Mouse (Mus musculus): ENCODE measurements around the gene Fut1.
"Not testable (repeated sequence)": the region's sequence is repeated elsewhere in the genome, so short reads cannot be mapped to it uniquely, and the experiment has no call there.

The Fut1 gene

DNA sequence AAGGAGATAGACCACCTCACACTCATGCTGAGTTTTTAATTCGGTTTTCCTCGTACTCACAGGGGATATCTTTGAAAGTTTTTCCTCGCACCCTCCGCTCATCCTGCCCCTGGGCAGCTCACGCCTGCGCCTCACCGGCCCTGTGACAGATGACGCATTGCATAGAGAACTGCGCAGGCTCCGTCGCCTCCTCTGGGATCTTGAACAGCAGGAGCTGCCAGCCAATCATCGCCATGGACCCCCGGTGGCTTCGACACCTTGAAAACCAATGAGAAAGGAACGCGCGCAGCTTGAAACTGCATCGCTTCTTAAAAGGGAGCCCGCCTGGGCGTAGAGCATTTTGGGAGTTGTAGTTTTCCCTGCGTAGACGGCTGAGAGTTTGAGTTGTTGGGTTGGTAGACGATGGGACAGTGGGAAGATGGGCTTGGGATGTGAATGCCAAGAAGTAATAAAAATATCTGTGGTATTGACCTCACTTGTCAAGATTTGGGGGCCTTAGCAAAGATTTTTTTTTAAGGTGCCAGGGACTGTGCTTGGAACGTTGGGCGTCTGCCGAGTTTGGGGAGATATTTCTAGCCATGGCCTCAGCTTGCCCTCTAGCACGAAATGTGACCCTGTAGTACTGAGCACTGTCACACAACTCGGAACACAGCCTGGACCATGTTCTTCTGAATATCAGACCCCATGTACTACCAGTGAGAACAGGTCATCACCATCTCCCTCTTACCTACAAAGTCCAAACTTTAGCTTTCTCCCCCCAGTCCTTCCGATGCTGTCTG lies 21.7 kb downstream of the Fut1 start:
- in situ Hi-C loops (cut with MboI, MseI) = no loop called here

DNA sequence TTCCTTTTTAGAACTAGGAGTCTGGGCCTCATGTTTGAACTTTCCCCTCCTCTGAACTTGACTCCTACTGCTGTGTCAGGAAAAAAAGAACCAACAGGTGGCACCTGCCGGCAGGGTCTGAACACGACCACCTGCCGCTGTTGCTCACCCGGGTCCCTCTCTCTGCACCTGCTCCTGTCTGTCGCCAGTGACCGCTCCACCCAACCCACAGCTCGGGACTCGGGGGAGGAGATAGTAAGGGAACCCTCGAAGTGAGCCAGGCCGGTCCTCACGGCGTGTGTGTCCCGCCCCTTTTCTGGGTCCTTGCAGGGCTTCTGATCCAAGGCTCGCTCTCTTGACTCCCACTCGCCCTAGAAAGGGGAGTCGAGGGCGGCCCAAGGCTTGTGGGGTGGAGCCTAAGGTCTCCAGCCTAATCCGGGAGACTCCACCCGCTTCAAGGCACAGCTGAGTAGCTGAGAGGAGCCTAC lies 22.5 kb downstream of the Fut1 start, which contains the start of gene Mamstr:
Mamstr (plus strand) TSS at position 417 of the 467 bp plus-strand sequence.
- in situ Hi-C loops (cut with MboI, MseI) = no loop called here

DNA sequence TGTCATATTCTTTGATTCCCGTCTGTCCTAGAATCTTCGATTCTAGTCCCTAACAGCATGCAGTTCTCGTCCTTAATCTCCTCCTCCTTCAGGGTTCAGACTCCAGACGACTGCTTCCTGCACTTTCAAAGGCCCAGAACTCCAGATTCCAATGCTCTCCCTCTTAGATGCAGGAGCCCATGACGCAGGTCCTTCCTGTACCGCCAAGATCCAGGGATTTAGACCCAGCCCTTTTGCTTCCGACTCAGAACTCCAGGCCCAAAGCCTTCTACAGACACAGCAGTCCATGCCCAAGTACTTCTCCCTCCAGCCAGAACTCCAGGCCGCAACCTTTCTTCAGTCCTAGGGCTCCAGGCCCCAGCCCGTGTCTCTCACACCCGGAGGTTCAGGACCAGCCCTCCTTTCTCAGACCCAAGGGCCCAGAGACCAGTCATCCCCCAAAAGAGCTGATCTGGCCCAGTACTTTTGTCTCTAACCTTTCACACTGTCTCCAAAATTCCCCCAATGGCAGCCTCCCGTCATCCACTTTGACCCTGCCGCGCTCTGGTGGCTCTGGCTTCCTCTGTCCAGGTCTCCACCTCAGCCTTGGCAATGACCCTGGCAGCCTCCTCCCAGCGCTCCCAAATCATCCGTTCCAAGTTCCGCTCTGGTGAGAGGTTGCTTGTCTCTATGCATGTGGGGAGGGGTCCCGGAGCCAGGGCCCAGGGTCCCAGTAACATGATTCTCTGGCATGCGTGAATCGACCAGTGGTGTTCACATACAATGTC lies 23.3 kb downstream of the Fut1 start:
- in situ Hi-C loops (cut with MboI, MseI) = no loop called here

DNA sequence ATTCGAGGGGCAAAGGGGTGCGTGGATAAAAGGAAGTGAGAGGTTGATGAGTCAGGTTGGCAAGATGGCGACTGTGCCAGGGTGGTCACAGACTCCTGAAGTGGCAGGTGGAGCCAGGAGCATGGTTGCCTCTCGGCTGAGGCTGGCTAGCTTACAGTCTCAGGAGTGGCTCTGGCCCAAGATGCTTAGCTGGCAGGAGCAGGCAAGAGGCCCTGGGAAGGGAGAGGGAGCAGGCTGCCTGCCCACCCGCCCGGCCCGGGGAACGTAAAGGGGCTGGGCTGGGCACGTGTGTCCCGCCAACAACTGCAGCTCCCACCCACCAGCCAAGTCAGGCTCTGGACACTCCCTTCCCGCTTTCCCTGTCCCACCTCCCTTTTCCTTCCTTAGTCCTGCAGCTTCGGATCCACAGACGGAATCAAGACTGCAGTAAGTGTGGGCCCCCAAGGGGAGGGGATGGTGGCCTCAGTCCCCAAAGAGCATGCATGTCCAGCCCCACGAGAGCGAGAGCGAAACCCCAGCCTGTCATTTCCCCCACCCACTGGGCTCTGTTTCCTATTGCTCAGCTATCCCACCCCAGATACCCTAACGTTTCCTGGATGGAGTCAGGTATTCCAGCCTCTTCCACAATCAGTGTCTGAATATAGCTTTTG lies 24.4 kb downstream of the Fut1 start:
- in situ Hi-C loops (cut with MboI, MseI) = no loop called here

DNA sequence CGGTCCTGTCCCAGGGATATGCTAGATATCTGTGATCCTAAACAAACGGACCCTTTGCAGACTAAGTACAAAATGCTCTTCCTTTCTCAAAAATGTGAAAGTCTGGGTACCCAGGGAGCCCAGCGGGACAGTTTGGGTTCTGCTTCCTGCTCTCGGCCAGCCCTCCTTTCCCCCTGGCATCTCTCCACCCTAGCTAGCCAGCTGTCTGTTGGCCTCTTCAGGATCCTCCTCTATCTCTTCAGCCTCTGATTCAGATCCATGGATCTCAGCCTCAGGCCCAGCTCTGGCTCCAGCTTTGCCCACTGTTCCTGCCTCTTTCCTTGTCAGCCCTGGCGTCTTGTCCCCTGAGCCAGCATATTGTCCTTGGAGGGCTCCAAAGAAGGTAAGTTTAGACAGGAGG lies 25.0 kb downstream of the Fut1 start:
- in situ Hi-C loops (cut with MboI, MseI) = no loop called here

DNA sequence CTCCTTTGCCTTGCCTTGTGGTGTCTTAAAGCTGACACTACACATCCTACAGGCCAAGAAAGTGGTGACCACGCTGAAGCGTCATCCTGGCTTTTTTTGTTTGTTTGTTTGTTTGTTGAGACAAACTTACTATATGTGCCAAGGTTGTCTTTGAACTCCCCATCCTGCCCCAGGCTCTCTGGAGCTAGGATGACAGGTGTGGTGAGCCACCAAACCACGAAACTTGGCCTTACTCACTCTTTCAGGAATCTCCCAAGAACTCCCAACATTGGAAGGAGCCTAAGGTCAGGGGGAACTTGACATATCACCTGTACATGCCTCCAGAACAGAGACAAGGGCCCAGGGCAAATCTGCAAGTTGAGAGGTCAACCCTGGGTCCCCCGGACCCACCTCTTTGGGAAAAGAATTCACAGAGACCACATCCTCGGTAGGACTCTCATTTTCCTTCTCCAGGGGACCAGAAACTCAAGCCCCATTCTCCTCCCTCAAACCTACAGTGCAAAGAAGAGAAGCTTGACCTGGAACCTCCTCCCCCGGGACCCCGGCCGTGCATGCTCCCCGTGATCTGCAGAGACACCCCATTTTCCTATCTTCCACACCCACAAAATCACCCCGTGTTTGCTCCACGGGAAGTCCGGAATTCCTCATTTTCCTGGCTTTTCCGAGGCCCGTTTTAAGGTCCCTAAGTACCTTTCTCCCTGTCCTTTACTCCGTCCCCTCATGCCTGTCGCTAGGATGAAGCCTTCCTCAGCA lies 25.6 kb downstream of the Fut1 start:
- in situ Hi-C loops (cut with MboI, MseI) = no loop called here

DNA sequence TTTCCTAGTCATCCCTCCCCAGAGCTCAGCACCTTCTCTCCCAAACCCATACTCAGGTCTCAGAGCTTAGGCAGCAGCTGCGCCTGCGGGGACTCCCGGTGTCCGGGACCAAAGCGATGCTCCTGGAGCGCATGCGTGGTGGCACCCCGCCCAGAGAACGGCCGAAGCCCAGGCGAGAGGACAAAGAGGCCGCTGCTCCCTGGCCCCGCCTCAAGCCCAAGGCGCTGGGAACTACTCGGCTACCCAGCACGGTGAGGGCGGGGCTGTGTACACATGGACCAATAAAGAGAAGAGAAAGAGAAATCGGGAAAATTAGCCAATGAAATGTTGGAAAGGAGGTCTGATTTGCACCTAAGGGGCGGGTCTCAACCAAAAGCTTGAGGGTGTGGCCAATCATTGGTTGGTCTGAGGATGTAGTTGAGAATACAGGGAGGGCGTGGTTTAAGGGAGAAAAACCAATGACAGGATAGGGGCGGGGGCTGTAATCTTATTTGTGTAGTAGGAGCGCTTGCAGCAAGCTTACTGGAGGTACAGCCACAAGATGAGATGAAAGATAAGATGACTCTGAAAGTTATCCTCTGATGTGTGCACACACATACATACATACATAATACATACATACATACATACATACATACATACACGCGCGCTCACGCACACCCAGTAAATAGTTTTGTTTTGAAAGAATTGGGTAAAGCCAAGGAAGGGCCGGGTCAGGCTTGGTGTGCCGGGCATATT lies 26.5 kb downstream of the Fut1 start:
- in situ Hi-C loops (cut with MboI, MseI) = no loop called here

DNA sequence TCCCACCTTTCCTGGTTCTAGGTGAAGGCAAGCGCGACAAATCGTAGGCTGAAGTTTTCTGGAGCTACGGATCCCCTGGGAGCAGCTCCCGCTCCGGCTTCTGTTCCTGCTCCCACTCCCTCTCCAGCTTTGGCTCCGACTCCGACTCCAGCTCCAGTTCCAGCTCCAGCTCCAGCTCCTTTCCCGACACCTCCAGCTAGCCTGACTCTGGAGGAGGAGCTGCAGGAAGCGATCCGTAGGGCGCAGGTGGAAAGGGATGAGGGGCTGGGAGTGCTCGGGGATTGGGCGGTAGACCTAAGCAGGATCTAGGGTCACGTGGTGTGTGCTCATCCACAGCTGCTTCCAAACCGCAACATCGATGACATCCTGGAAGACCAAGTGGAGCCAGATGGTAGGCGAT lies 27.1 kb downstream of the Fut1 start:
- in situ Hi-C loops (cut with MboI, MseI) = no loop called here

DNA sequence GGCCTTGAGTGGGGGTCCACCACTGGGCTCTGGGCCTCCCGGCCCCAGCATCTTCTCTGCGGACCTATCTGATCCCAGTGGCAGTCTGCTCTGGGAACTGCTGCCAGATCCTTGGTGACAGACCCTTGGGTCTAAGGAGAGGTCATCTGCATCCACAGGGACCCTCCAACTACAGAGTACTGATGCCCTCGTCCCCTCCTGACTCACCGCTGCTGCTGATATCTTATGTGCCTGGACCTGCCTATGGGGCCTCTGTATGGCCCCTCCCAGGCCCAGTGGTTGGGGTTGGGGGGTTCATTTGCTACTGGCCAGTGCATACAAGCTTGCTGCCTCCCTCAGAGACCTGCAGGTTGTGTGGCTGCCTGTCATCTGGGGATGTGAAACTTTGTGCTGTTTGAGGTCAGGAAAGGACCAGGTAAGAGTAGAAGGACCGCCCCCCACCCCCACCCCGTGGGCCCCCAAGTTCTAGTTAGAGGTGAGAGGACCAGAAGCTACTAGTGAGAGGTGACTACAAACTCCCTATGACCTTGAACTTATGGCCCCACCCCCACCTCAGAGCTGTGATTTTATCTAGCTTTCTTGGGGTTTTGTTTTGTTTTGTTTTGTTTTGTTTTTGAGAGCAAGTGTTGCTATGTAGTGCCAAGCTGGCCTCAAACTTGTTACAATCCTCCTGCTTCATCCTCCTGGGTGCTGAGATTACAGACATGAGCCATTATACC lies 27.9 kb downstream of the Fut1 start:
- in situ Hi-C loops (cut with MboI, MseI) = no loop called here

DNA sequence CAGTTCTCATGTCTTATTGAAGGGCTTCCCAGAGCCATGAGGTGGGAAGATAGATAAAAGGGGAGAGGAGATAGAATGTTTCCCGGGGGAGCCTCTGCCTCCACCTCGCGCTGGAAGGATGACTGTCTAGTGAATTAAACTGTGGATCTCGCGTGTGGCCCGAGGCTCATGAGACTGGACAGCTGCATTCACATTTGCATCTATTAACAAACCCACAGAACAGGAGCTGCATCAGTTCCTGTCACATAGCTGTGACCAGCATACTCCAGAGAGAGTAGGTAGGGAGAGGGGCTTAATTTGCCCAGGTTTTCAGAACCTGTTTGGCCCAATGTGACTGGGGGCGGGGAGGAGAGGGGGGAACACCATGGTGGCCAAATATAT lies 28.5 kb downstream of the Fut1 start:
- in situ Hi-C loops (cut with MboI, MseI) = no loop called here

DNA sequence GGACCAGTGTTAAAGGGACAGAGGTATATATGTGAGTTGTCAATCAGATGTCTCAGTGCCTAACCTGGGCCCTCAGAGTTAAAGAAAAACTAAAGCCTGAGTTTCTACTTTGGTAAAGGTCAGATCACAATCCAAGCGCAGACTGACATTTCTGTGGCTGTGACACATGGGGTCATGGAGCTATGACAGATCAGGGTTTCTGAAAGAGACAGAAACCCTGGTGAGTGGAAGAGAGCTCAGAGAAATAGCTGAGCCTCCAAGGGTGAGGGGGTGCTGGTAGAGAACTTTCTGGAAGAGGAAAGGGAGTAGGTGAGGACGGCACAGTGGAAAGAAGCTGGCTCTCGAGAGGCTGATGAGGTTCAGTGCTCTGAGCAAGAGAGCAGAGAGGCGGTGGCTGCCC lies 29.6 kb downstream of the Fut1 start:
- in situ Hi-C loops (cut with MboI, MseI) = no loop called here

DNA sequence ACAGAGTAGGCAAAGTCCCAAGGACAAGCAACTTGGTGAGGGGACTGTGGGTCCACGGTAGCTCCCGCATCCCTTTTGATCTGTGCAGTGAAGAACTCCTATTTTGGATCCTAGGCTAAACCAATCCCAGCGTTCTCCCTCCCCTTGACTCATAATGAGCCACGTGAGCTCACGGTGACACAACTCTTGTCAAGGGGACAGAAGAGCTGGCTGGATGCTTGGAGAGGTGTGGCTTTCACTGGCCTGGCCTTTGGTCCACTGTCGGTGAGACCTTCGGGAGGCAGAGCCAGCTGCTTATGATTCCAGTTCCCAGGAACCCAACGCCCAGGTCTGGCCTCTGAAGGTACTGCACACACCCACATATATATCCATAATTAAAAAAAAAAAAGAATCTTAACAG lies 32.3 kb downstream of the Fut1 start:
- in situ Hi-C loops (cut with MboI, MseI) = no loop called here

DNA sequence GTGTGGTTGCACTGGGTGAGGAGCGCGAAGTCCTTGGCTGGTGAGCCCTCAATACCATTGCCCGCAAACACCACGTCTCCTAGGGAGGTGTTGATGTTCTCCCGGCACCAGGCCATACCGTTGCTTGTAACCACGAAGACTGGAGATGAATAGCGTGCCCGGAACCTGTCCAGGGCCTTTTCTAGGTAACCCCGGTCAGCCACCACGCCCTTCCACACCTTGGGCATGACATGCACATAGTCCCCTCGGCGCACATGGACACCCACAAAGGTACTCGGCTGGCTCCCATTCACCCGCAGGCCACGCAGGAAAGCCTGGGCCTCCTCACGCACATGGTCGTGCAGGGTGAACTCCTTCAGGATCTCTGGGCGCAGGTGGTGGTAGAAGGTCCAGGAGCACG lies 33.4 kb downstream of the Fut1 start:
- in situ Hi-C loops (cut with MboI, MseI) = not testable (repeated sequence)

DNA sequence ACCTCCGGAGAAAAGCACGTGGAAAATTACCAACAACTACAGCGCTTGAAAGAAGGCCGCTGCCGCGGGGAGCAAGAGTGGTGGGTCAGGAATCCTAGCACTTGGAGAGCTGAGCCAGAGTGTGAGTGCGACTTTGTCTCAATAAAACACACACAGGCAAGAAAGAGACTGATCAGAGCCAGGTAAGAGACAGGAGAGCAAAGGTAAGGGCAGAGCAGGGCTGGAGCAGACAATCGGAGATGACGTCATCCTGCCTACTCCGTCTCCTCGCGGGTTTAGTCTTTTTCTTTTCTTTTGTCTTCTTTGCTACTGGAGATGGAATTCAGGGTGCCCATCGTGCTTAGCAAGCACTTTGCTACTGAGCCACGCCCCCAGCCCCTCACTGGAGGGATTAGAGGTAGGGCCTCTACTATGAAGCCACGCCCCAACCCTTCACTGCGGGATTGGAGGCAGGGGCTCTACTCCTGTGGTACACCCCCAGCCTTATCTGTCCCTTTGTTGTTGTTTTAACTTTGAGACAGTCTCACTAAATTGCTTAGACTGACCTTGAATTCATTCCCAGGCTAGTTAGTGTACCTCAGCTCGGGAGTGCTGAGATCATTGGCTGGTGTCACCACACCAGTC lies 37.4 kb downstream of the Fut1 start:
- in situ Hi-C loops (cut with MboI, MseI) = no loop called here

DNA sequence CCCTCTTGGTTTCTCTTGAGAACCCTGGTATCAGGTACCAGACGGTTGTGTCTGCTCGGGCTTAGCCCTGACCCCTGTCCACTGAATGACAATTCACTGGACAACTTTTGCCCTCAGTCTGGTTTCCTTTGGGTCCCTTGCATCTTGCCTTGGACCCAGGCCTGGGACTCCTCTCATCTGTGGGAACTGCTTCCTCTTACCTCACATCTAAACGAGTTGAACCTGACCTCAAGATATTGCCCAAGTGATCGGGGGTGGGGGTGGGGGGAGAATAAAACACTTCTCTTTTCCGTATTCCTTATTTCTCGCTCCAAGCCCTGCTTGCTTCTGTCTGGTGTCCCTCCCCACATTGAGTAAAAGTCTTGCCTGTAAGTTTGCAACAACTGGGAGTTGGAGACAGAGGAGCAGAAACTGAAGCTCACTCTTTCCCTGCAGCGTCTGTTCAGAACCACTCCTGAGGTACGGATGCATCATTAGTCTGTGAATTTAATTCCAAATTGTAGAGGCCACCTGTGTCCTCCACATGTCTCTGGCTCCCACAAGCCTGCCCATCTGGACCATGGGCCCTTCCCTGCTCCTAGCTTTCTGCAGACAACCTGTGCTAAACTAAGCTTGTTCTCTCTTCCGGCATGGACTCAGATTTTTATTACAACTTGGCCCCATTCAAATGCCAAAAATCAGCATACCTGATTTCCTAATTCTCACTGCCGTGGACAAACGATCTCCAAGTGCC lies 43.8 kb downstream of the Fut1 start:
- in situ Hi-C loops (cut with MboI, MseI) = no loop called here

DNA sequence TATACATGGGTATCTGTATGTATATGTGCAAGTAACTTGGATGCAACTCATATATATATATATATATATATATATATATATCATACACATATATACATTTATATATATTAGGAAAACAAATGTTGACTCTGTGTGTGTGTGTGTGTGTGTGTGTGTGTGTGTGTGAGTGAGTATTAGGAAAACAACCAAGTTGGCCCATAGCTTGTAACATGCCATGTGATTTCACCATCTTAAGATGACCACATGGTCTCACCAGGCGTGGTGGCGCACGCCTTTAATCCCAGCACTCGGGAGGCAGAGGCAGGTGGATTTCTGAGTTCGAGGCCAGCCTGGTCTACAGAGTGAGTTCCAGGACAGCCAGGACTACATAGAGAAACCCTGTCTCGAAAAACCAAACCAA lies 44.6 kb downstream of the Fut1 start:
- in situ Hi-C loops (cut with MboI, MseI) = not testable (repeated sequence)

DNA sequence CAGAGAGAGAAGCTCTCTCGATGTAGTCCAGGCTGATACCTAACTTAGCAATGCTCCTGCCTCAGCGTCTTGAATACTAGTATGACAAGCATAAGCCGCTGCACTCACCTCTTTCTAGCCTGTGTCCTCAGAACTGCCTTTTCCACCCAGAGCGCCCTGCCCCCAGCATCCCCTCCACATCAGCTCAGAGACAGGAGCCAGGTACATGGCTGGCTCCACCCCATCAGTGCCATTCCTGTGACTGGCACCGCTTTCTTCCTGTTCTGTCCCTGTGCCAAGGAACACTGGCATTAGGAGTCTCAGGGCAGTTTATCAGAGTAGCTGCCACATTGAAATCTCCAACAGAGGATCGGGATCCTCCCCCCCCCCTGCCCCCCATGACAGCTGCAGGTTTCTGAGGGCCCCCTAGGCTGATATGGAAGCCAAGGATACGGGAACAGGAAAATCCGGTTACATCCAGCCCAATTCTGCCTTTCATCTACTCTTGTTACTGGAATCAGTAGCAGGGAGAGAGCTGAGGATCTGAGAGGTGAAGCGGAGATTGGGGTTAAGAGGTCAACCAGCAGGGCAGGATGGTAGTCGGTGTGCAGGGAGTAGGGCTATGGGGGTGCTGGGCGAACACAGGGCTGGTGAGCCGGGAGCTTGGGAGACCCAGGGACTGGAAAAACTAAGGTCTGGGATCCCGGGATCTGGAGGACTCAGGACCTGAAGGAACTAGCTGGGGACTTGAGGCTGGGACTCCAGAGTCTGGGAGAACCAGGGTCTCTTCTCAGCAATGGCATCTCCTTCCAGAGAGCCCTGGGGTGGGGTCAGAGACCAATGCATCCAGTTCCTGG lies 48.4 kb downstream of the Fut1 start:
- in situ Hi-C loops (cut with MboI, MseI) = no loop called here

DNA sequence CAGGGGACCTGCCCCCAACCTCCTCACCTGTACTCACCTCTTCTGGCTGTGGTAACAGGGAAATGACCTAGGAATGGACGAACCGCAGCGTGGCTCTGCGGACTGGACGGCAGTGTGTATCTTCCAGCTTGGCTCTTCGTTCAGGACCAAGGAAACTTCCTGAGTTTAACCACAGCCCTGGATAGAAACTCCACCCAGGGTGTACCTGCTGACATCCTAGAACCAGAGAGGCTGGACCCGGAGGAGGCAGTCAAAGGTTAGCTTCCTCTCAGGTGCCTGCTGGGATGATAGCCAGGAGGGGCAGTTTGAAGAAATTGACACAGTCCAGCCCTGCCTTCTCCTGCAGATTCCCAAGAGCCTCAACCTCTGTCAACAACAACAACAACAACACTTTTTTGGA lies 49.1 kb downstream of the Fut1 start, which contains the start of gene Fut2:
Fut2 (minus strand) TSS at position 234 of the 400 bp plus-strand sequence.
- in situ Hi-C loops (cut with MboI, MseI) = no loop called here

Data from T-helper 2 cell (primary cell).